Mouse (Mus musculus) thymus, postnatal 0 days (tissue): ENCODE measurements around the gene Mars2. TPM values are rescaled to one million over a fixed set of nuclear protein-coding genes. Genes with fewer than 3 reads are reported as not detected.

Experiments used
- DNase-seq: peaks from one replicate; pipeline ENCODE4 v3.0.0-alpha.2; 2015; ENCODE audit warnings: low spot score
- polyA plus RNA-seq: library from polyadenylated mRNA; unstranded; fragments of >200 nt; fragmentation: Nextera tagmentation; extraction: Ambion mirVana; gene quantifications from 2 replicates; pipeline ENCODE4 v1.2.1, GENCODE M21; 2015

Gene Mars2
- 3.5 and 3.8 TPM in 2 replicates for polyA plus RNA-seq

DNA sequence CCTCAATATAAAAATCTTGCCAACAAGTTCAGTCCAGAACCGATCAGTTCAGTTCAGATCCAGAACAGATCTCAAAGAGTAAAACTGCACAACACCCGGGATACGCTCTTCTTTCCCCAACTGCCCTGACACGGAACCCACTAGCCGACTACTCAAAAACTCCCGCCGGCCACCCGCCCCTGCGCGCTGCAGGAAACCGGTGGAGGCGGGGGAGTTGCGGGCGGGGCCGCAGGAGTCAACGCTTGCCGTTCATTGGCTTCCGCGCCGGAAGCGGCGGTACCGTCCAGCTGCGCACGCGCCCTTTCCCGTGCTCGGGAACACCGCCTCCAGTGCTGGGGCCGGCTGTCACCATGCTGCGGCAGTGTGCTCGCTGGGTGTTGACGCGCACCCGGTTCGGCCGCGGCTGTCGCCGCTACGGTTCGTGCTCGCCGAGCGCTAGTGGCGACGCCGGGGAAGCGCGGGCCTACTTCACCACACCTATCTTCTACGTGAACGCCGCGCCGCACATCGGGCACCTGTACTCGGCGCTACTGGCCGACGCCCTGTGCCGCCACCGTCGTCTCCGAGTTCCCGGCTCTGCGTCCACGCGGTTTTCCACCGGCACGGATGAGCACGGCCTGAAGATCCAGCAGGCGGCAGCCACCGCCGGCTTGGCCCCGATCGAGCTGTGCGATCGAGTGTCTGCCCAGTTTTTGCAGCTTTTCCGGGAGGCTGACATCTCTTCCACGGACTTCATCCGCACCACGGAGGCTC, at the start of gene Mars2:
Gene Mars2, plus strand, starts transcription at position 288 of the 753 bp plus-strand sequence.
- DNase-seq = peak; percentile 96

- no peak for DNase-seq
Observed at GRCm38 (mm10) chr1:55192015-55192414, 45.0 kb upstream of the Mars2 start.

GRCm38 (mm10) chr1:55192824-55193223, 44.2 kb upstream of the Mars2 start:
- peak; percentile 31 for DNase-seq

DNA sequence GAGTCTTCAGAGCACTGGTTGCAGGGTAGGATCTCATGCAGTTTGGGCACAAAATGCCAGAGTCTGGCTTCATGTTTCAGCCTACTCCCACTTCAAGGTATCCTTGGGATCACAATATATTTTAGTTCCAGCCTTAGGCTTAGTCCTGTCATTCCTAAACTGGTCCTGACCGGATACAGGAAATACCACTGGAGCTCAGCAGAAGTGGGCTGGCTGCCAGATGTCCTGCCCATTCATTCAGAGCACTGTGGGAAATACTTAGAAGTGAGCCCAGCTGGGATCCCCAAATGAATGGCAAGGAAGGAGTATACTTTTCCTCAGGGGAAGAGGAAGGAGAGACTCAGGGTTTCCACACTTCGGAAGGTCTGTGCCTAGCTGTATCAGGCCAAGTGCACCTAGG, 43.7 kb upstream of the Mars2 start:
- no peak for DNase-seq

- no peak for DNase-seq
Observed at GRCm38 (mm10) chr1:55194064-55194915, 42.7 kb upstream of the Mars2 start.

DNA sequence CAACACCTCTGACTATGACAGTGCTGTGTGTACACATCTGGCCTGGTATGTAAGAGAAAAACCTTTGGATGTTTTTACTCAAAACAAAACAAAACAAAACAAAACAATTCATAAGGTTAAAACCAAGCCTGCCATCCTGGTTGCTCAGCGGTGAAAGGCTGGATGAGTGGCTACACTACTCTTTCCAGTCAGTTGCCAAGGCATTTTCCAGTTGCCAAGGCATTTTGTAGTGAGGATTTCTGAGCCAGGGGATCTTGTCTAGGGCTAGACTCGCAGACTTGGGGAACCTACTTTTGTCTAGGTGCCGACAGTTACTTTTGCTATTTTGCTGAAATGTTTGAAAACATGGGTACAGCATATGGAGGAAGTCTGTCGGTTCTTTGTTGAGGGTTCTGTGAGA, 42.0 kb upstream of the Mars2 start:
- no peak for DNase-seq

DNA sequence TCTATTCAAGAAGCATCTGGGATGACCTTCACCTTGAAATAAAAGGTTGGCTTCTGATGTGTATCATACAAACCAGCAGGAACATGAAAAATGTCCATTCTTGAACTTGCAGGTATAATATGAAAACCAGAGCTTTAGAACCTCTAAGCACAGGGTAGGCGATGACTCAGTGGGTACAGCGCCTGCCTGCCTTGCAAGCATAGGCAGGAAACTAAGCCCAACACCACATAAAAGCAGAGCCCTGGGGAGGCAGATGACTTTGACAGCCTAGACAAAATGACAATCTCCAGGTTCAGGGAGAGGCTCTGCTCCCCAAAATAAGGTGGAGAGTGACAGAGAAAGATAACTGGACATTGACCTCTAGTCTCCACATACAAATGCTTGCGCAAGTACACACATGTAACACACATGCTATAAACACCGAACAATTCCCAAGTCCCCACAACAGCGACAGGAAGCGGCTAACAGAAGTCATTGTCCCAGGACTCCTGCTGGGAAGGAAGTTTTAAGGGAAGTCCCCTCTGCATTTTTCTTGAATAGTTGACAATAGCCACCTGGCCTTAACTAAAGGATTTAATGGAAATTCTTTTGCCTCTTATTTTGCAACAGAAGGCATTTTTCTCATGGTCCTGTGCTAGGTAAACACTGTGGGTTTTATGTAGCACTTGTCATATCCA, 40.5 kb upstream of the Mars2 start:
- peak; percentile 63 for DNase-seq

DNA sequence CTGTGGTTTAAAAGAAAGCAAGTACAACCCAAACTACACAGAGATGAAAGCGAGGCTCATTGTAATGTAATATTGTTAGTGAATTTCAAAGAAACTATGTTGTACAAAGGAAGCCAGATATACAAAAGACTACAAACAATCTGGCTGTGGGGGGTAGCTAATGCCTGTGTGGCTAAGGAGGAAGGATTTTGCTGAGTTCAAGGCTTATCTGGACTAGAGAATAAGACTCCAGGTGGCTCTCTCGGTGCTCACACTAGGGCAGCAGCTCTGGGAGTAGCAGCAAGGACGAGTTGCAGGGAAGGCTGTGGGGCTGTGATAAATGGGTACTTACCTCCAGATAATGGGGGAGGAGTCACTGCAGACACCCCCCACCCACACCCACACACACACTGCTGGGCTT, 38.3 kb upstream of the Mars2 start:
- DNase-seq = no peak

- DNase-seq = no peak
Observed at GRCm38 (mm10) chr1:55201850-55202752, 34.9 kb upstream of the Mars2 start.

DNA sequence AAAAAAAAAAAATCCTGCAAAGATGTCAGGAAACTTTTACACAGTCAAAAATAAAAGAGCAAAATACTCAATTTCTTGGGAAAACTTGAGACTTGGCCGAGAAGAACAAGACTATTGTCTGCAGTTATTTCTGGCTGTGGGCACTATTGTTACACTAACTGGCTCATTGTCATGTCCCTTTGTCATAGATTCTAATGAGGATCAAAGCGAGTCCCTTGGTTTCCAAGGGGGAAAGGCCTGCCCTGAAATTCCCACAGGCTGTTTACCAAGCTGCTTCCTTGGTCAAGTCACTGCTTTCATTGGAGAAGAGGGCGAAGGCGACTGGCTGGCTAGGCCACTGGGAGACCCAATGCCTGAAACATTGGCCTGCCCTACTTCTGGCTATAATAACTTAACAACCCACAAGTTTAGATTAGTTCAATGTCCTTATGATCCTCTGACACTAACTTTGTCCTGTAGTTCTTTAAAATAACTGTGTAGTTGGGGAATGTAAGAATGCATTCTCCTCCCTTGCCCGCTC, 31.1 kb upstream of the Mars2 start:
- no peak for DNase-seq

DNA sequence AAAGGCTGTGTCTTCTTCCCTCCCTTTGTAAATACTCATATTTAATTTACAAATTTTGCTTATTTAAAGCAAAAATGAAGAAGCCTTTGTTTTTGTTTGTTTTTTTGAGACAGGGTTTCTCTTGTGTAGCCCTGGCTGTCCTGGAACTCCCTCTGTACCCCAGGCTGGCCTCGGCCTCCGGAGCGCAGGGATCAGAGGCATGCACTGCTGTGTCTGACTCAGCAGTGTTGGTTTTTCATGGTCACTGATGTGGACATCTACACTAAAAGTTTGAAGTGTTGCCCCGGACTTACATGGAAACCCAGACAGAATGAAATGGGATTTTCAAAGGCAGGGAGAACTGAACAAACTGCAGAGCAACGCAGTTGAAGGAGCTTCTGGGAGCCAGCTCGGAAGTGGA, 29.4 kb upstream of the Mars2 start:
- no peak for DNase-seq

GRCm38 (mm10) chr1:55208500-55209140, 28.4 kb upstream of the Mars2 start:
- DNase-seq = peak; percentile 43

DNA sequence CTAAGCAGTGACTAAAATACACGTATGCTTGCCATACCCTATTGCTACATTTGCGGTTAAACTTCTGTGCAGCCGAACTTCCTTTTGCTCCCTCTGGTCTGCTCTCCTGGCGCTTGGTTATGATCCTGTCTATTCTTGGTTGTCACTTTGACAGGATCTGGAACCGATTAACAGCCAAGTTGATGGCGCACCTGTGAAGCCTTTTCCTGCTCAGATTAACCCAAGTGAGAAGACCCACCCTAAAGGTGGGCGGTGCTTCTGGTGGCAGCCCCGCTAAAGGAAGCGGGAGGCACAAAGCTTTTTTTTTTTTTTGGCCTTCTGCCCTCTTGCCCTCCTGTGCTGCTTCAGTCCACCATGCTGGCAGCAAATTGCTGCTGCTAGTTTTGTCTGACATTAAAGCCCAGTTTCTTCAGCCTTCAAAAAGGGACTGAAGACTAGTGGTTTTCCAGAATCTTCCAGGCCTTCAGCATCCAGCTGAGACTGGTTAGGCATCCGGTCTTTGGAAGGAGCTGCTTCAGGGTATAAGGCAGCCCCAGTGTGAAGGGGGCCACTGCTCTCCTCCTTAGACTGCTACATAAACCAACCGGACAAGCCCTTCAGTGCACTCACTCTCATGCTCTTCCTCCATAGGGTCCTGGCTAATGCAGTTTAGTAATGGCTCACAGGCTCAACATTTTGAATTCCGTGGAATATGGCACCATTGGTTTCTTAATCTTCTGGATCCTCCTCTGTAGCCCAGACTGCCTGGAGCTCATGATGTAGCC, 26.6 kb upstream of the Mars2 start:
- peak; percentile 77 for DNase-seq

DNA sequence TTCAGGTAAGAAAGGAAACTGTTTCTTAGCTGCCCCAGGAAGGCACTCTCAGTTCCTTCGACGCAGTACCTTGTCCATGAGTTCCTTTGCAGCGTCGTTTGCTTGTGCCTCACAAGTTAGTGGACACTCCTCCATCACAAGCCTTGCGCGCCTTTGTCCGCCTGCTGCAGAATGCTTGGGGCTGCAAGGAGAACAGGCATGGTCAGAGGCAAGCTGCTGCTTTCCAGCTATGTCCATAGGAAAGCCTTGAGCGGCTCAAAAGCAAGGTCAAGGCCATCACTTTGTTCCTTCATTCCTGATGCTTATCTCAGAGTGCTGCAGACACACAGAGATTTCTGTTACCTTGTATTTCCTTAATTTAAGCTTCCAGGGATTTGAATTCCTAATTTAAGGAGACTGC, 25.9 kb upstream of the Mars2 start:
- no peak for DNase-seq

GRCm38 (mm10) chr1:55212771-55213170, 24.2 kb upstream of the Mars2 start:
- DNase-seq = no peak

GRCm38 (mm10) chr1:55213475-55213874, 23.5 kb upstream of the Mars2 start:
- no peak for DNase-seq

- DNase-seq = no peak
Observed at GRCm38 (mm10) chr1:55213936-55214335, 23.0 kb upstream of the Mars2 start.

DNA sequence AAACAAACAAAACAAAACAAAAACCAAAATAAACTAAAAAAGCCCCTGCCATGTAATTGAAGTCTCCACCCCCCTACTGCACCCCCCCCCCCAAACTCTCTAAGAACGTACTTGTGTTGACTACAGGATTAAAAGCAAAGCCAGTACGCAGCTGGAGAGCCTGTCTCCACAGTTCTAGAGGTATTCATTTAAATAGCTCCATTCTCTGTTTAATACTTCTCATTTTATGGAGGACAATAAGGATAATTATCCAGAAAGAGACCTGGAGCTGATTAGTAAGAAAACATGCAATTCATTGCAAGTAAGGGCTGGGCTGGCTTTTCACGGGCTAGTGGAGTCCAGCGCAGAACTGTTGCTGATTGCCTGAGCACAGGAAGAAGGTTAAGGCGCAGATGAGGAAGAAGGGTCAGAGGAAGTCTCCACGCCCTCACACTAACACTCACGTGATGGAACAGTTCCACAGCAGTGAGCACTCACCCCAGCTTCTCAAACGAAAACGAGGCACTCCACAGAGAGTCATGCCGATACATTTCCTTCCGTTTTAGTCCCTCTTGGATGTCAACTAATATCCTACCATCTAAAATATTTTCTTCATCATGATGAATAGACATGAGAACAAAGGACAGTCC, 21.7 kb upstream of the Mars2 start:
- DNase-seq = peak; percentile 66

DNA sequence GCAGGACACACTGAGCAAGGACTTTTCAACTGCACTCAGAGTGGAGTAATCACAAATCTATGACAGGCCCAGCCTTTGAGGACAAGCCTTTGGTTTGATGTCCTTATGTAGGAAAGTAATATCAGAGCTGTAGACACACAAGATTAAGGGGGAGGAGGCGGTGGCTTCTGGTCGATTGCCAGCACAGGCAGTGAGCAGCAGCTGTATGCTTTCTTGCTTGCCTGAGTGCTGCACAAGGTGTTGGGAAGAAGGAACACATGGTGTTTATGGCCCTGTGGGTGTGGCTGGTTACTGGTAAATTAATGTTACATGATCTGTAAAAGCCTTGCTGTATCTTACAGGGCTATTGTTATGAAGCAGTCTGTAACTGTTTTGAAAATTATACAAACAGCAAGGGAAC, 19.8 kb upstream of the Mars2 start:
- DNase-seq = no peak
